Mouse (Mus musculus) limb, embryonic 11.5 days (tissue): ENCODE results near the gene Fam98c. TPM values are rescaled to one million over a fixed set of nuclear protein-coding genes. Genes with fewer than 3 reads are reported as not detected.

Experiments used
- polyA plus RNA-seq: library from polyadenylated mRNA; unstranded; fragments of >200 nt; fragmentation: Nextera tagmentation; extraction: Ambion mirVana; gene quantifications from 2 replicates; pipeline ENCODE4 v1.2.1, GENCODE M21; 2014

Fam98c gene
- polyA plus RNA-seq, 1 experiment from 2014 or later: 11.9 TPM

Other genes with a start within 250 kb of the Fam98c start
- gene Actn4, start 193.9 kb downstream of the Fam98c start, polyA plus RNA-seq: 208 and 213 TPM in 2 replicates
- 463 and 476 TPM in 2 replicates for gene Eif3k, start 174.4 kb downstream of the Fam98c start, polyA plus RNA-seq
- gene Map4k1, start 174.2 kb downstream of the Fam98c start, polyA plus RNA-seq: 10.5 and 12.1 TPM in 2 replicates
- 2.5 and 2.7 TPM in 2 replicates for gene Ryr1, start 31.1 kb downstream of the Fam98c start, polyA plus RNA-seq
- 0.25 and 0.37 TPM in 2 replicates for gene Rasgrp4, start 21.4 kb downstream of the Fam98c start, polyA plus RNA-seq
- 0.23 and 0.81 TPM in 2 replicates for gene Ggn, start 14.0 kb upstream of the Fam98c start, polyA plus RNA-seq
- gene Spred3, start 14.2 kb upstream of the Fam98c start, polyA plus RNA-seq: 4.7 and 5.1 TPM in 2 replicates
- gene Psmd8, start 24.5 kb upstream of the Fam98c start, polyA plus RNA-seq: 336 and 340 TPM in 2 replicates
- 0.16 and 0.45 TPM in 2 replicates for gene Catsperg1, start 57.8 kb upstream of the Fam98c start, polyA plus RNA-seq
- 0.37 and 0.38 TPM in 2 replicates for gene Kcnk6, start 76.3 kb upstream of the Fam98c start, polyA plus RNA-seq
- 90.8 and 101 TPM in 2 replicates for gene Yif1b, start 82.1 kb upstream of the Fam98c start, polyA plus RNA-seq
- gene 2200002D01Rik, start 92.2 kb upstream of the Fam98c start, polyA plus RNA-seq: 1.4 and 2.3 TPM in 2 replicates
- gene Spint2, start 125.7 kb upstream of the Fam98c start, polyA plus RNA-seq: 75.1 and 80.7 TPM in 2 replicates
- 3.5 and 3.8 TPM in 2 replicates for gene Ppp1r14a, start 133.1 kb upstream of the Fam98c start, polyA plus RNA-seq
- gene Dpf1, start 147.7 kb upstream of the Fam98c start, polyA plus RNA-seq: 30.0 and 35.2 TPM in 2 replicates